Mouse (Mus musculus): ENCODE data around the gene Prcp. TPM values are rescaled to one million over a fixed set of nuclear protein-coding genes. Genes with fewer than 3 reads are reported as not detected.

The Prcp gene
- 15.8 and 20.4 TPM in 2 replicates for polyA plus RNA-seq (2016; fragmentation: Nextera tagmentation; extraction: Ambion mirVana)

DNA sequence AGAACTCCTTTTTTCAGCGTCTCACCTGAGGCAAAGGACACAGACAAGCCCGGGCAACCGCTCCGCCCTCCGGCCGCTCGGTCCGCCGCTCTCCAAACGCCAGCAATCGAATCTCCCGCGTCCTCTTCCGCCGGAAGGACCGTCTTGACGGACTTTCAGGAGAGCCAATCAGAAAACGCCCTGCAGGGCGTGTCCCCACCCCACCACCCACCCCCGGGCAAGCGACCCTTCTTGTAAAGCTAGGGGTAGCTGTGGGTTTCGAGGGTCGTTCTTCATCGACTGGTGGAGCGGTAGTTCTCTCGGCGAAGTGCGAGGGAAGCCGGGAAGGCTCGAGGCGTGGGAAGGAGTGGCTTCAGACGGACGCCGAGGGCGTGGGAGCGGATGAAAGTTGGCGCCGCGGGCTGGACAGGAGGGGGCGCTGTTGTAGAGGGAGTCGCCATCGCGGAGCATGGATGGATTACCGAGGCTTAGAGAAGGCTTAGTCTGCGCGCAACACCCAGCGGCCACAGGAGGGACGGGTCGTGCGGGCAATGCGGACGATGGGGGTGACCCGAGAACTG is at the start of gene Prcp, which contains the start of gene Ddias:
Gene Prcp, plus strand, starts transcription at position 355 of the 560 bp plus-strand sequence.
Gene Ddias, minus strand, starts transcription at position 132 of the 560 bp plus-strand sequence.
- H3K9me3 ChIP-seq (replicated peaks), result no peaks in the 10 kb centered on the region
- WGBS, result under 1% methylated on average over 53 of the region's 53 CpGs
- DNase-seq (ENCODE audit: low spot score), result peak; percentile 98
- peaks cover 6% of the 10 kb centered on the region for H3K36me3 ChIP-seq
- peaks cover 28% of the 10 kb centered on the region for H3K4me1 ChIP-seq
- H3K27ac ChIP-seq, result peak within 1 kb of the TSS; percentile 97
- H3K27me3 ChIP-seq (ENCODE audit: low read depth, poor library complexity, severe bottlenecking), result no peaks in the 10 kb centered on the region
- peak within 1 kb of the TSS; percentile 68 for H3K4me3 ChIP-seq

DNA sequence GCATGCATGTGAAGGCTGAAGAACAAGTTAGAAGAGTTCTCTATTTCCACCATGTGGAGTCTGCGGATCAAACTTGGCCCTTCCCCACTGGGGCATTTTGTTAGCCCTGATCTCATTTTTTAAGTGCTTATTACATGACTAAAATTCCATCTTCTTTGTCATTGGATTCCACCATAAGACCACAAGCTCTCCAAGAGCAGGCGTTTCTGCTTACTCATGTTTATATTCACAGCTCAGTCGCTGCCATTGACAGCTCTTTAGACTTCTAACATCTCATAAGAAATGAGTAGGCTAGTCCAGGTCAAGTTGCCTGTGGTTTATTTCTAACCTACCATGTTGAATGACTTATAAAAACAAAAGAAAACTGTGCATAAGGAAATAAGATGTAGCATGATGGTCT is 48.0 kb upstream of the Prcp start:
- H3K27me3 ChIP-seq (ENCODE audit: low read depth, poor library complexity, severe bottlenecking), result no peaks in the 10 kb centered on the region
- no peak overlapping the region for H3K27ac ChIP-seq
- no peaks in the 10 kb centered on the region for H3K9me3 ChIP-seq (replicated peaks)
- H3K36me3 ChIP-seq, result no peaks in the 10 kb centered on the region
- H3K4me3 ChIP-seq, result no peak overlapping the region
- DNase-seq (ENCODE audit: low spot score), result no peak
- 93% methylated on average over 3 of the region's 3 CpGs for WGBS
- peaks cover 15% of the 10 kb centered on the region for H3K4me1 ChIP-seq

DNA sequence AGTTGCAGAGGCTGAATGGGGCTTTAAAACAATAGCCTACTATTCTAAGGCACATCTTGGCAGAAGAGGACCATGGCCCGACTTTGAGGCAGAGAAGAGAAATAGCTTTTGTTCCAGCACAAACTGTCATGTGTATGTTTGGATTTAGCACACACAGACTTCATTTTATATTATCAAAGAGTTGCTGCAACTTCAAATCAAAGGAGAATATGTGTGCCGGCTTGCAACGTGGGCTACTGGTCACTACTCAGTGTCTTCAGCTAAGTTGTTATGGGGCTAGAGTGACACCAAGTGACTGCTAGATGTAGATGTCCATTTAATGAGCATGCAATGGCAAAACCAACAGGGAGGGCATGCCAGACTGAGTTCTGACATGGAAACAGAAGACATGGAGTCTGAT is 46.3 kb upstream of the Prcp start:
- 69% methylated on average over 3 of the region's 3 CpGs for WGBS
- no peak overlapping the region for H3K4me3 ChIP-seq
- no peaks in the 10 kb centered on the region for H3K36me3 ChIP-seq
- no peak overlapping the region for H3K27ac ChIP-seq
- H3K4me1 ChIP-seq, result no peaks in the 10 kb centered on the region
- H3K27me3 ChIP-seq (ENCODE audit: low read depth, poor library complexity, severe bottlenecking), result no peaks in the 10 kb centered on the region
- DNase-seq (ENCODE audit: low spot score), result no peak
- no peaks in the 10 kb centered on the region for H3K9me3 ChIP-seq (replicated peaks)

DNA sequence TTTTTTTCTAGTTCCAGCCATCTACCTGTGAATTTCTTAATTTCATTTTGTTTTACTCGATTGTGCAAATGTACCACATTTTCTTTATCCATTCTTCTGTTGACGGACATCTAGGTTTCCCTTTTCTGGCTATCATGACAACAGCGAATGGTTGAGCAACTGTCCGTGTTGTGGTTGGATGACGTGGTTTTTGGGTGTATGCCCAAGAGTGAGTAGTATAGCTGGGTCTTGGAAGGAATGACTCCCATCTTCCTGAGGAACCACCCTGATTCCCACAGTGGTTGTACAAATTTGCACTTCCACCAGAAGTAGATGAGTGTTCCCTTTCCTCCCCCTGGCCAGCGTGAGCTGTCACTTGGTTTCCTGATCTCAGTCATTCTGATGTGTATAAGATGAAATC is 41.9 kb upstream of the Prcp start:
- Histone ChIP-seq H3K4me1 (no peaks in the 10 kb centered on the region), H3K36me3 (peaks cover 5% of the 10 kb centered on the region; the same call in 1 of the 2 replicates), H3K27me3 (ENCODE audit: low read depth, poor library complexity, severe bottlenecking) (no peaks in the 10 kb centered on the region), H3K9me3 (replicated peaks) (no peaks in the 10 kb centered on the region), H3K27ac (no peak overlapping the region), H3K4me3 (no peak overlapping the region)
- WGBS, result 97% methylated on average over 6 of the region's 6 CpGs
- DNase-seq (ENCODE audit: low spot score), result no peak

DNA sequence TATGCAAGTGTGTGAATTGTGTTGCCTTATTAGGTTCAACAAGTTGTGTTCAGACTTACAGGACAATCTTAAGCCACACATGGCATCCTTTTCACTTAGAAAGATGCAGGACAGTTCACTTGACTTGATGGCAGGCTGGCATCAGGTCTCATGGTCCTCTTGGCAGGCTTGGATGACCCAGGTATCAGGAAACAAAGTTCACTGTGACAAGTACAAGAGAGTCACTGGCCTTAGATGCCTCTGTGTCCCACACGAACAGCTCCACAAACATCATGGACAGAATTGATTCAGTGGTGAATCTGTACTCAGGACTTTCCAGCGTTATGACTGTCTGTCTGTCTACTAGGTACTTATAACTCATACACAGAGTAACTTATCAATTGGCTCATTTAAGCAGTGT is 39.9 kb upstream of the Prcp start:
- no peaks in the 10 kb centered on the region for H3K27me3 ChIP-seq (ENCODE audit: low read depth, poor library complexity, severe bottlenecking)

DNA sequence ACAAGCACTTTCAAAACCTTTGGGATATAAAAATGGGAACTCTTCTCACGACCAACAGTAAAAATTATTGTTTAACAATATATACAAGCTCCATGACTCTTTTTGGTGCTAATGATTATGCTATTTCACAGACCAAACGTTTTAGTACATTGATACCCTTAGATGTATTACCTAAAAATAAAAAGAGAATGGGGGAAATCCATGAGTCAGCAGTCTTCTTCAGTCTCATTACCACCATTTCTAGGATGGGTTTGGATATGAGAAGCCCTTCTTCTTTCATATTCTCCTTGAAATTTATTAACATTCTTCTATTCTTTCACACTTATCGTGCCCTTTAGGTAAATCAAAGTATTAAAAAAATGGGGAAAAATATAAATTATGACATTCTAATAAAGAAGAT is 37.8 kb upstream of the Prcp start:
- no peaks in the 10 kb centered on the region for H3K27me3 ChIP-seq (ENCODE audit: low read depth, poor library complexity, severe bottlenecking)
- 79% methylated on average over 3 of the region's 3 CpGs for WGBS
- no peaks in the 10 kb centered on the region for H3K9me3 ChIP-seq (replicated peaks)

More for the DNA sequence above, 39.9 kb upstream of the Prcp start:
- 93% methylated on average over 2 of the region's 2 CpGs for WGBS
- no peaks in the 10 kb centered on the region for H3K9me3 ChIP-seq (replicated peaks)
- peaks cover 5% of the 10 kb centered on the region; the same call in 1 of the 2 replicates for H3K36me3 ChIP-seq
- H3K4me1 ChIP-seq, result no peaks in the 10 kb centered on the region
- no peak overlapping the region for H3K4me3 ChIP-seq
- DNase-seq (ENCODE audit: low spot score), result no peak
- H3K27ac ChIP-seq, result no peak overlapping the region

DNA sequence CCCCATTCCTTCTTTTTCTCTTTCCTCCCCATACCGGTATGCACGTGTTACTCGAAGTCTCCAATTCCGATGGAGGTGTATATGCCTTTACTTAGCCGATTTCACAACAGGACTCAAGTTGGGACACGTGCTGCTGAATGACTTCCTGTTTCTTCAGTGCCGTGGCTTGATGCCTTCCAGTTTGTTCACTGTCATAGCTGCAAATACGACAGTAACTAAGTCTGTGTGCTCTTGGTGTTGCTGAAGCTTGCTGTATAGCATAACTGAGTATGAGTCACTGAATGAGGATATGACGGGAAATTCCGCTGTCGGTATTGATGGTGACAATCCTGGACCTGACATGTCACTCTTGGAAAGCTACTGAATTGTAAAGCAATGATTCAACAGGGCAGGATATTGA is 37.0 kb upstream of the Prcp start:
- H3K27ac ChIP-seq, result no peak overlapping the region
- H3K9me3 ChIP-seq (replicated peaks), result no peaks in the 10 kb centered on the region
- no peak for DNase-seq (ENCODE audit: low spot score)
- 90% methylated on average over 11 of the region's 11 CpGs for WGBS
- no peaks in the 10 kb centered on the region for H3K27me3 ChIP-seq (ENCODE audit: low read depth, poor library complexity, severe bottlenecking)
- no peak overlapping the region for H3K4me3 ChIP-seq
- H3K36me3 ChIP-seq, result peaks cover 5% of the 10 kb centered on the region; the same call in 1 of the 2 replicates
- H3K4me1 ChIP-seq, result no peaks in the 10 kb centered on the region

More for the DNA sequence above, 37.8 kb upstream of the Prcp start:
- H3K36me3 ChIP-seq, result peaks cover 5% of the 10 kb centered on the region; the same call in 1 of the 2 replicates
- DNase-seq (ENCODE audit: low spot score), result no peak
- no peak overlapping the region for H3K27ac ChIP-seq
- H3K4me3 ChIP-seq, result no peak overlapping the region
- no peaks in the 10 kb centered on the region for H3K4me1 ChIP-seq

DNA sequence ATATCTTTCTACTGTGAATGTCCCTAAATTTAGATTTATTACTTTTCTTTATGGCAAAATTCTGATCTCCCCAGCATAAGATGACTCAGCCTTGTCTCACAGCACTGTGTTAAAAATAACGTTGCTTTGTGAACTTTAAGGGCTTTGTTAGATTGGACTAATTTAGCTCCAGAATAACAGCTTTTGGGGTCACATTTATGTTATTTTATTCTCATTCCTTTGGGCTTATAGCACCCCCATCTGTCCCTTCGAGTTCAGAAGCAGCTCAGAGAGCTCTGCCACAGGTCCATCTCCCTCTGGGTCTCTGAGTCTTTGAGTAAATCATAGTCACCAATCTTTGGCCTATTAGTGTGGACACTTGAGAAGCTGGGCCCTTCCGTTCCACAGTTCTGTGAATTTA is 36.4 kb upstream of the Prcp start:
- Histone ChIP-seq H3K36me3 (peaks cover 5% of the 10 kb centered on the region; the same call in 1 of the 2 replicates), H3K27me3 (ENCODE audit: low read depth, poor library complexity, severe bottlenecking) (no peaks in the 10 kb centered on the region), H3K27ac (no peak overlapping the region), H3K4me3 (no peak overlapping the region), H3K9me3 (replicated peaks) (no peaks in the 10 kb centered on the region), H3K4me1 (no peaks in the 10 kb centered on the region)
- WGBS, result 75% methylated on average over 3 of the region's 3 CpGs
- no peak for DNase-seq (ENCODE audit: low spot score)

DNA sequence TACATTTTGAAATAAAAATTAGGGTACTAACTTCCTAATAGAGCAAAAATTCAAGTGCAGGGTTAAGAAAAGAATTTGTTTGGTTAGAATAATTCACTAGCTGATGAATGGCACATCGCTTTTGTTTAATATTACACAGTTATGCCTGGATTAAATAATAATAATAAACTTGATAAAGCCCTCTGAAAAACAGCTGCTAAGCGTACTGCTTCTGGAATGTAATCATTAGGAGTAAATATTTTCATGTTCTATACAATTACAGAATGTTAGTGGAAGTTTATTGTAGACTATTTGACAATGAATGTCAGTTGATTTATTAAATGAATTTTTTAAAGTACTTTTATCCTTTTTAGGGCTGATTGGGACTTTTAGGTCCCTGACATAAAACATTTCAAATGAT is 32.0 kb upstream of the Prcp start:
- Histone ChIP-seq H3K4me3 (no peak overlapping the region), H3K27me3 (ENCODE audit: low read depth, poor library complexity, severe bottlenecking) (no peaks in the 10 kb centered on the region), H3K27ac (no peak overlapping the region), H3K36me3 (no peaks in the 10 kb centered on the region), H3K9me3 (replicated peaks) (no peaks in the 10 kb centered on the region), H3K4me1 (no peaks in the 10 kb centered on the region)
- no peak for DNase-seq (ENCODE audit: low spot score)
- 83% methylated on average over 2 of the region's 2 CpGs for WGBS

DNA sequence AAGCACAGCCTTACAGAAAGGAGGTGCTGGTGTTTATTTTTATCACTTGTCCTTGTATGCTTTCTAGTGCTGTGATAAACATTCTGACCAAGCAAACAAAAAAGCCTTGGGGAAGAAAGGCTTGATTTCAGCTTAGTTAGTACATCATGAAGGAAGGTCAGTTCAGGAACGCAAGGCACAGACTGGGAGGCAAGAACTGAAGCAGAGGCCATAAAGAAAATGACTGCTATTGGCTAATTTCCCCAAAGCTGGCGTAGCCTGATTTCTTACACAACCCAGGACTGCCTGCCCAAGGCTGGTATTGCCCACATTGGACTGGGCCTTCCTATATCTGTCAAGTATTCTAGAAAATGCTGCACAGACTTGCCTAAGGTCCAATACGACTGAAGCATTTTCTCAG is 26.0 kb upstream of the Prcp start:
- no peak for DNase-seq (ENCODE audit: low spot score)
- Histone ChIP-seq H3K36me3 (no peaks in the 10 kb centered on the region), H3K4me3 (no peak overlapping the region), H3K27me3 (ENCODE audit: low read depth, poor library complexity, severe bottlenecking) (no peaks in the 10 kb centered on the region), H3K4me1 (no peaks in the 10 kb centered on the region), H3K9me3 (replicated peaks) (no peaks in the 10 kb centered on the region), H3K27ac (no peak overlapping the region)
- 87% methylated on average over 3 of the region's 3 CpGs for WGBS

DNA sequence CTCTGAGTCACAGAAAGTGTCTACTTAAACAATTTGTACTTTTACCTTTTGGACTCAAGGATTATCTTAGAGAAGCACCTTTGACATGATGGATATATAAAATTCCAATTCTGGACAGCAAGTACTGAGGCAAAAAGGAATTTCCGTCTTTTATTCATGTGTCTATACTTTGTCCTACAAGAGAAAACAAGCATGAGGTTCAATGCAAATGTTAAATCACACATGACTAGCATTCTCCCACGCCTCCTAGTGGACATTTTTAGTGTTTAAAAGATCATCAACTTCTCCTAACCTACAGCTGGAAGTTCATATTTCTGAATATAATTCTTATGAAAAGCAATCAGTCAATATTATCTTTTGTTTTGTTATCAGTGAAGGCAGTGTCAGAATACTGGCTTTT is 7.7 kb upstream of the Prcp start:
- H3K36me3 ChIP-seq, result peaks cover 42% of the 10 kb centered on the region
- H3K4me3 ChIP-seq, result no peak overlapping the region
- 52% methylated on average over 2 of the region's 2 CpGs for WGBS
- no peaks in the 10 kb centered on the region for H3K27me3 ChIP-seq (ENCODE audit: low read depth, poor library complexity, severe bottlenecking)
- no peak overlapping the region for H3K27ac ChIP-seq
- DNase-seq (ENCODE audit: low spot score), result no peak
- H3K4me1 ChIP-seq, result no peaks in the 10 kb centered on the region
- H3K9me3 ChIP-seq (replicated peaks), result no peaks in the 10 kb centered on the region

DNA sequence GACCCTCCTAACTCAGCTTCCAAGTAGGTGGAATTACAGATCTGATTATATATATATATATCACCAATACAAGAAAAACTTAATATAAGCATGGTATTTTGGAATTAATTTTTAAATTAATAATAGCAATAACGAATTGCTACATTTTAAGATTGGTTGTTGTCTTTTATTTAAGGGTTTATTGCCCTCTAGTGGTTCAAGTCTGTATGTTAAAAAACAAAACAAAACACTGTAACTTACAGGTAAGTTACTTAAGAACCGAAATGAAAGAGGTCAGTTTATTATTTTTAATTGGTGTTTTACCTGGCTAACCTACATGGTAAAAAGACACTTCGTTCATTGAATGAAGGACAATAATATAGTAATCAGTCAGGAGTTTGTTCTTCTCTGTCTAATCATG is 4.1 kb upstream of the Prcp start:
- no peaks in the 10 kb centered on the region for H3K27me3 ChIP-seq (ENCODE audit: low read depth, poor library complexity, severe bottlenecking)
- H3K9me3 ChIP-seq (replicated peaks), result no peaks in the 10 kb centered on the region
- no peak overlapping the region for H3K27ac ChIP-seq
- peaks cover 31% of the 10 kb centered on the region for H3K36me3 ChIP-seq
- WGBS, result 84% methylated on average over 3 of the region's 3 CpGs
- H3K4me3 ChIP-seq, result no peak overlapping the region
- peaks cover 7% of the 10 kb centered on the region for H3K4me1 ChIP-seq
- DNase-seq (ENCODE audit: low spot score), result no peak

DNA sequence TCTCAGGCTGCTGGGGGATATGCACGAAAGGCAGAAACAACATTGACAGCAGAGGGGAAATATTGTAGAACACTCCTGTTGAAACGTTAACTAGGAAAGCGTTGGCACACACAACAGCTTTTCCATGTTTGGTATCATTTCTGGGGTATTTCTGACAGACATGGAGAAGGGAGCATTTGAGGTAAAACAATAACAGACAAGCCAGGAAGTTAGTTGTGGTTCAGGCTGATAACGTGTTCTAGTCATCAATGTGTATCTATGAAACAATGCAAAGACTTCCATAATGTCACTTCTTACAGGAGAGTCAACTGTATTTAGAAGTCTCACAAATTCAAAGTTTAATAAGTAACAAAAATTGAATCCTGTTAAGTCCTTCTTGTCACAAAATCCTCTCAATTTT is 2.7 kb upstream of the Prcp start:
- Histone ChIP-seq H3K27me3 (ENCODE audit: low read depth, poor library complexity, severe bottlenecking) (no peaks in the 10 kb centered on the region), H3K4me3 (no peak overlapping the region), H3K9me3 (replicated peaks) (no peaks in the 10 kb centered on the region), H3K27ac (no peak overlapping the region), H3K36me3 (peaks cover 21% of the 10 kb centered on the region), H3K4me1 (peaks cover 19% of the 10 kb centered on the region)
- 93% methylated on average over 4 of the region's 4 CpGs for WGBS
- DNase-seq (ENCODE audit: low spot score), result no peak
